Mouse (Mus musculus) ES-E14 (cell line): Measurements from ENCODE around the gene Ankub1.

Experiments
- HCFC1 ChIP-seq: IDR thresholded peaks from 2 replicates; pipeline ENCODE4 v1.6.1; 2012; ENCODE audit warnings: low read length, inconsistent platforms, borderline replicate concordance; ENCODE audit not compliant: insufficient read depth
- ZC3H11A ChIP-seq: IDR thresholded peaks from 2 replicates; pipeline ENCODE4 v1.6.1; 2012; ENCODE audit warnings: low read depth, mild to moderate bottlenecking, inconsistent platforms, low read length, borderline replicate concordance
- ZNF384 ChIP-seq: IDR thresholded peaks from 2 replicates; pipeline ENCODE4 v1.6.1; 2012; ENCODE audit warnings: low read depth, low read length, inconsistent platforms

- TF ChIP-seq HCFC1 (no peak), ZNF384 (no peak), ZC3H11A (no peak)
Observed at GRCm38 (mm10) chr3:57643191-57643590, 49.4 kb downstream of the Ankub1 start.
